Mouse (Mus musculus) heart, adult 2 months (tissue): ENCODE results near the gene Ank3.

Experiments
- CTCF ChIP-seq: fragments of 200-600 bp; IDR thresholded peaks from 2 replicates; pipeline ENCODE4 v1.8.1; 2022; ENCODE audit warnings: antibody characterized with exemption, mild to moderate bottlenecking, moderate library complexity
- EP300 ChIP-seq: fragments of 200-500 bp; IDR thresholded peaks from 2 replicates; pipeline ENCODE4 v1.6.1; 2011; ENCODE audit warnings: low read depth, low read length, control low read depth; ENCODE audit not compliant: insufficient read depth
- POLR2A ChIP-seq: fragments of 200-500 bp; IDR thresholded peaks from 2 replicates; pipeline ENCODE4 v1.6.1; 2011; ENCODE audit warnings: mild to moderate bottlenecking, low read depth, low read length, control low read depth; ENCODE audit not compliant: insufficient read depth

- TF ChIP-seq EP300 (no peak), CTCF (no peak), POLR2A (no peak)
These were observed 212.7 kb downstream of the Ank3 start for GRCm38 (mm10) chr10:69611314-69611713.
